Mouse (Mus musculus) T-helper 1 cell (primary cell): ENCODE results near the gene Csk.

Source experiments
- in situ Hi-C: fragments of 300-600 bp; cut with MboI, MseI; formaldehyde crosslinking; loops from one replicate; pipeline ENCODE4 v1.15.1; 2025; ENCODE audit warnings: high pct_unique_total_duplicates

Csk gene

GRCm38 (mm10) chr9:57605503-57605902 is 47.9 kb downstream of the Csk start:
- in situ Hi-C loops = no loop called here

DNA sequence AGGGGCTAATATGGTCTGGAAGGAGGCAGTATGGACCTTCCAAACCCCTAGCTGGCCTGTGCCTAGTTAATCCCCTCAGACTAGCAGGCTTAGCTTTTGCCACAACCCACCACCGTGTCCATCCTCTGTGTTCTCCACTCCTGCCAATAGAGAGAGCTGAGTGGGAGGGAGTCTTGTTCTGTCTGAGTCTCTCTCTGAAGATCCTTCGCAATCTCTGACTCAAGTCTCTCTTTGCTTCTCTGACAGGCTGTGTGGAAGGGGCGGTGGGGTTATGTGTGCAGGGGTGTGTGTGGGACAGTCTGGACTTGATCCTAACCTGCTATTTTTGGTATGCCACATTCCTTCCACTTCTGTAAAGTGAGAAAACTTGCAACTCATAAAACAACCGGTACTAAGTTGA is 48.6 kb downstream of the Csk start:
- in situ Hi-C loops = no loop called here

- in situ Hi-C loops = no loop called here
Measured at GRCm38 (mm10) chr9:57602098-57602497, 51.3 kb downstream of the Csk start.

DNA sequence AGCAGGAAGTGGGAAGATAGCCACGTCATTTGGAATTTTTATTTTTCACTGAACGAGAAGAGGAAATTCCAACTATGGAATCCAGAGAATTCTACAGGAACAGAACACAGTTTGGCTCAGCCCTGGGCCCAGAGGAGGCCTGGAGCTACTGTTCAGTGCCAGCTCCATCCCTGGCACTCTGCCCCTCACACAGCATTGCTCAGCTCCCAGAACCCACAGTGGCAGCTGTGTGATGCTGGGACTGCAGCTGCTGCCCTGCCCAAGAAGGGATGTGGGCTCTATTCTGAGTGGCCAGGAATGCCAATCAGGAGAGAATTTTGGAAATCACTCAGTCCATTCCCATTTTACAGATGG is 52.1 kb downstream of the Csk start:
- in situ Hi-C loops = no loop called here

- in situ Hi-C loops = no loop called here
Measured at GRCm38 (mm10) chr9:57600620-57601352, 52.6 kb downstream of the Csk start.

DNA sequence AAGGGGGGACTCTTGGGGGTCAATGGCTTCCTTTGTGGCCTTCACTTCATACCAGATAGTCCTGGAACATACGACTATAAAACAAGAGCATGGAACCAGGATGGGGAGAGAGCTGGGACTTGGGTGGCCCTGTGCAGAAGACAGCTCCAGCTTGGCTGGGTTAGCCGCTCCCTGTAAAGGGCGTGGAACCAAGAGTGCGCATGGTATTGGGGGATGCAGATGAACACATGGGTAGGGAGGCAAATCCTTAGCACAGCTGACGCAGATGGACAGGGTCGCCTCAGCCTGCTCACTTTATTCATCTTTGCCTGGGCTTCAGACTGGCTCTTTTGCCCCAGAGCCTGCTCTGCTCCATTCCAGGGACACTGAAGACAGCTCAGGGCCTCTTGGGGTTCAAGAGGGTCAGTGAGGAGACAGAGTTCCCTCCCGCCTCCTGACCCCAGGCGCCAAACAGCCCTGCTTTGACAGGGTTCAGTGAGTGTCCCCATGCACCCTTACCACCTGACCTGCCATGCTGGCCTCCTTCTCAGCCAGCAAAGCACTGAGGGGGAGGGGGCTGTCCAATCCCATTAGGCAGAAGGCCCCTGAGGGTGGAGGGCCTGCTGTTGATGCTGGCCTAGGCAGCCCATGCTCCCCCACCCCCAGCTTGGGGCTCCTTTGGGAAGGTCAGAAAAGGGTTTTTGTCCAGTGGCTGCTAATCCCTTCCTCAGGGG is 54.4 kb downstream of the Csk start:
- in situ Hi-C loops = no loop called here

GRCm38 (mm10) chr9:57597929-57598382 is 55.5 kb downstream of the Csk start:
- in situ Hi-C loops = no loop called here

DNA sequence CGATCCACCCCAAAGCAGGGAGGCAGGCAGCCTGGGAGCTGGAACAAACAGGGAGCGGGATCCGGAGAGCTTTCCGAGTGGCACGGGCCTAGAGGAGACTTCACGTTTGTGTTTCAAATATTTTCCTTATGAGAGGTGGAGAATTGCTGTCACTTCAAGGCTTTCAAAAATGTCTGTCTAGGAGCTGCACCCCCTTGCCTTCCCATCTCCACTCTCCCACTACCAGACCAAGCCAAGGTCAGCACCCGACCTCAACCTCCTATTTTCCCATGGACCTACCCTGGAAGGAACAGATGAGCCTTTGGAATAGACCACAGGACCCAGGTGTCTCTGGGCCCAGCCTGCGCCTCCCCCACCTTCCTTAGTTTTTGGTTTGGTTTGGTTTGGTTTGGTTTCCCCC is 56.2 kb downstream of the Csk start:
- in situ Hi-C loops = no loop called here

DNA sequence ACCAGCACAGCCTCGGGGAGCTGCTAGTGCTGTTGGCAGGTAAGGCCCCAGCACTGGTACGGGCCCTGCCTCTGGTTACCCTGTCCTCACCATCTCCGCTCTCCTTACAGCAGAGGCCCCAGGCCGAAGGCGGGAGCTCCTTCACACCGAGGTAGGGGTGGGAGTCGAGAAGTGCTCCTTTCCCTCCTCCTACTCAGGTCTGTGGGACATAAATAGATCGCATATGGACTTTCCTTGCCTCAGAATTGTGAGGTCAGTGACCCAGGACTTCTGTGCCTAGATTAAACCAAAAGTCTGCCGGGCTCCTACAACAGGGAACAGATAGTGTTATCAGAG is 59.3 kb downstream of the Csk start:
- in situ Hi-C loops = no loop called here

- in situ Hi-C loops = no loop called here
Measured at GRCm38 (mm10) chr9:57593454-57594173, 59.8 kb downstream of the Csk start.

GRCm38 (mm10) chr9:57590726-57591125 is 62.7 kb downstream of the Csk start:
- in situ Hi-C loops = no loop called here

GRCm38 (mm10) chr9:57589224-57590126 is 64.0 kb downstream of the Csk start, which contains the start of gene Ulk3:
Gene Ulk3, plus strand, starts transcription at chr9:57589452.
- in situ Hi-C loops = no loop called here

- in situ Hi-C loops = no loop called here
Measured at GRCm38 (mm10) chr9:57584991-57585390, 68.4 kb downstream of the Csk start.

DNA sequence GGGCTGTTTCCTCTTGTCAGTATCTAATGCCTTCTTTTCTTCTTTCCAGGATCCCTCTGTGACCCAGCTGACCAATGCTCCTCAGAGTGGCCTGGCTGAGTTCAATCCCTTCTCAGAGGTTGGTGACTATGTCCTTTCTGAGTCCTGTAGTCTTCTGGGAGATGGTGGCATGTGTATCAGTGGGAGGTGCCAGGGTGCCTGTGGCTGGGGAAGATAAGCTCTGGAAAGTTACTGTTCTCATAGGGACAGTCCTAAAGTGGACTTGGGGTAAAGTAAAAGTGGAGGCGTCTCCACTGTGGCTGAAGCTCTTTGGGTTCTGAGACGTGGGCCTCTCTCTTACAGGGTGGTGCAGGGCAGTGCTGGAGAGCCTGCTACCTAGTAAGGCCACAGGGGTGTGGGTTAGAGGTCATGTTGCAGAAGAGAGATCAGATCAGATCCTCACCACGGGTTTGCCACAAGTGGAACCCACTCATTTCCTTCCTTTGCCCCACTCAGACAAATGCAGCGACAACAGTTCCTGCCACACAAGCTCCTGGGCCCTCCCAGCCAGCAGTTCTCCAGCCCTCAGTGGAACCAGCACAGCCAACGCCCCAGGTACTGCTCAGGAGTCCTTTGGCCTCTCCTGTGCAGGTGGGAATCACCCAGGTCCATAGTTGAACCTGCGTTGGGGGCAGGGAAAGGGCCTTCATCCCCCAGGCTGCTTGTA is 76.1 kb downstream of the Csk start:
- in situ Hi-C loops = no loop called here
